Mouse (Mus musculus): ENCODE data around the gene Tubb2b.
"Not testable (repeated sequence)": the region's sequence is repeated elsewhere in the genome, so short reads cannot be mapped to it uniquely, and the experiment has no call there.

The Tubb2b gene

DNA sequence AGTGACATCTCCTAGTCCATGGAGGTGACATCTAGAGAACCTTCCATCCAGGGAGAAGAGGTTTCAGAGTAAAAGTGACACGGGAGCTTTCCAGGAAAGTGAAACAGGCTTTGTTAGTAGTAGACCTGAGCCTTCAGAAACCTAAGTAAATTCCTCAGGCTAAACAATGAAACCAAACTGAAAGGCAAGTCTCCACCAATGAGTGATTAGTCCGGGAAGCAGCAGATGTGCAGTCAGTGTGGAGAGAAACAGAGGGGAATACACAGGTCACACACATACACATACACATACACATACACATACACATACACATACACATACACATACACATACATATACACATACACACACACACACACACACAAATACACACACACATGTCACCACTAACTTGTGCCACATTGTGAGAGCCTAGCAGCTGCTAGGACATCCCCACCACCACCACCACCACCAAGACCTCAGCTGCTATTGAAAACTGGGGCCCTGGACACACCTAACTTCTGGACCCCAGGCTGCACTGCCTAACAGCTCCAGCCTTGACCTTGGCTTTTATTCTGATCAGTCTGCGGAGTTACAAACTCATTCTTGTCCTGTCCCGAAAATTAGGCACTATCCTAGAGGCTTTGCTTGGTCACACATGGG lies 21.1 kb downstream of the Tubb2b start:
- DNase-seq (ENCODE audit: low read depth, low spot score) = no peak

DNA sequence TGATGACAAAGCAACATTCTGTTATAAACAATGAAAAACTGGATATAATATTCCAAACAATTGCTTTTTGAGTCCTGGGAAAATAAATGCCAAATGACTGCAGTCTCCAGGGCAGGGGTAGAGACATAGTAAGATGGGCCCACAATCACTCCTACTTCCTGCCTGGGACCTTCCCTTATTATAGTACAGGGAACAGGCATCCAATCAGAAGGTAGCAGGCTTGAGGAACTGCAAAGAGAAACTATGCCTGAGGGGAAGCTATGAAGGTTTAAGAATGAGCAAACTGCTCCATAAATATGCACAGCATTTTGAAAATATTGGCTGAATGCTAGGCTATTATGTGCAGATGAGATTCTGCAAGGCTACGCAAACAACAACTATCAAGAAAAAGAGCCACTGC lies 23.3 kb downstream of the Tubb2b start:
- no peak for DNase-seq (ENCODE audit: low read depth, low spot score)

DNA sequence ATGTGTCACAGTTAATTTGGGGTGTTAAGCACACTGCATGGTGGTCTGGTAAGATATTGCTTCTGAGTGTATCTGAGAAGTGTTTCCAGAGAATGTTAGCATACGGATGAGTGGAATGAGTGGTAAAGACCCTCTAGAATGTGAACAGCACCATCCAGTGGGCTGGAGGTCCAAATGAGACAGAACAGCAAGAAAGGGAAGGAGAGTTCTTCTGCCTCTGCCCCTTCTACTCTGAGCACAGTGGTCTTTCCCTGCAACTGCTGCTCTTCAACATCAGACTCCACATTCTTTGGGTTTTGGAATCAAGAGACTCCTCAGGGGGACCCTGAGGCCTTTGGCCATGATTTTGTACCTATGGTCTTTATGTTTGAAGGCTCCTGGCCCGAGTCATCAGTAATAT lies 24.0 kb downstream of the Tubb2b start:
- DNase-seq (ENCODE audit: low read depth, low spot score) = no peak

DNA sequence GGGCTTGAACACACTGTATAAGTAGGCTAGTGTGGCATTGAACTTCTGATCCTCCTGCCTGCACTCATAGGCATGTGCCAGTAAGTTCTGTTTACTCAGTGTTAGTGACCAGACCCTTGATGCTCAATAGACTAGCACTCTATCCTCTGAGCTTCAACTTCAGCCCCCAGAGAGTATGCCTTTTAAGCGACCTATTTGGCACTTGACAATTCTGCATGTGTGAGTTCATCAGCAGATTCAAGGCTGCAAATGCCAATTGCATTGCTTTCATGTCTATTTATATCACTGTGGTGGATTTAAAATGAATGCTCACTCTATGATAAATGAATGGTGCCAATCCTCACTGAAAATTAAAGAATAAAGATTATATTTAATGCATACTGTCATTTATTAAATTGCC lies 24.9 kb downstream of the Tubb2b start:
- no peak for DNase-seq (ENCODE audit: low read depth, low spot score)

DNA sequence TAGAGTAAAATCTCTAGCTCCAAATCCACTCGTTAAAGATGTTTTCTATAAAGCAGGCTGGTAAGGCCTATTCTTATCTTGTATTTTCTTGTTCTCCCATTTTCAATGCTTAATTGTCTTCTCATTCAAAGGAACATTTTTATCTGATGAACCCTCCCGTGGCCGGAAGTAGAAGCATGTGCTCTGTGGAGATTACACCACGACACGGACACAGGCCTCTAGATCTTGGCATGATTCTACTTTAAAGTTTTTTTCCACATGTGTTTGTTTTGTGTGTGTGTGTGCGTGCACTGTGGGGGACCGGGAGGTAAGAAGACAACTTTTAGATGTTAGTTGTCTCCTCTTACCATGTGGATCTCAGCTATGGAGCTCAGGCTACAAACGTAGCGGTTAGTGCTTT lies 28.4 kb downstream of the Tubb2b start:
- no peak for DNase-seq (ENCODE audit: low read depth, low spot score)

DNA sequence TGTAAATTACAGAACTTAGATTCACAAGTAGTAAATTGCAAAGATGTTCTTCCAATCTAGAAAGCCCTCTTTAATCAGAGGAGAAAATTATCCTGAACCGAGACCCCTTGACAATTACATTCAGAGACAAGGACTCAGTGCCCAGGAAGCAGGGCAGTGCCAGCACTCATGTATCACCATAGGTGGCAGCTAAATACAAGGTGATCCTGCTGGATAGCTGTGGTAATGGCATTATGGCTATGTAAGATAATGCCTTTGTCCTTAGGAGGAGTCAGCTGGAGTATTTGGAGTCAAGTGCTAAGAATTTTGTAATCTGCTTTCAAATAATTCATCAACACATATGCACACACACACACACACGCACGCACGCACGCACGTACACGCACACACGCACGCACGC lies 29.0 kb downstream of the Tubb2b start:
- DNase-seq (ENCODE audit: low read depth, low spot score) = no peak

DNA sequence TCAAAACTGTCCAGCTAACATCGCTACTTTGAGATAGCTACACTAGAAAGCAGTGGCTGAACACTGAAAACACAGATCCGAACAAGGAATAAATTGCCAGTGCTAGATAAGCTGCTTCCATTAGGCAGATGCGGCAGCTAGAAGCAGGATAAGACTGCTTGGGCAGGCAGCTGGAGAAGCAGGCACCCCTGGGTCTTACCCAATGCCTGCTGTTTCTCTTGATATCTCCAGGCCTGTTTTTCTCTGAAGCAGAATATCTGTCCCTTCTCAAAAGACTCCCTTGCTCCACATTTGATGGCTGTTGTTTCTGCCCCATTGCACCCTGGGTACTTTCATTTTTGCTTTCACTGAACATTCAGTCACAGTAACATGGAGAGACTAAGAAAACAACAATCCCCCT lies 29.5 kb downstream of the Tubb2b start:
- DNase-seq (ENCODE audit: low read depth, low spot score) = no peak

DNA sequence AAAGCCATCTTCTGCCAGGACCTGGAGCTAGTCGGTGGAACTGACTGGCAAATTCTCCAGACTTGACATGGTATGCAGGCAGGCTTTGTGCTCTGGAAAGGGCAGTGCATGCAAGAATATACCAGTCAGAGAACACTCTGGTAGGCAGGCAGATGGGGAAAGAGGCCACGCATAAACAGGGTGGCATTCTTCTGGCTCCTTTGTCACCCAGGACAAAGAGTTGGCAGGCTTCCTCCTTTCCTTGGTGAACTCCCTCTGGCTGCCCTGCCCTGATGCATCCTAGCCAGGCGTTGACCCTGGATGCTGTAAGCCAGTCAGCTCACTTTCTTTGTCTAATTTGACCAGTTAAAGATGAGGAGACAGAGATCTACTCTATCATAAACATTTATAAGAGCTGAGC lies 33.2 kb downstream of the Tubb2b start:
- DNase-seq (ENCODE audit: low read depth, low spot score) = no peak

DNA sequence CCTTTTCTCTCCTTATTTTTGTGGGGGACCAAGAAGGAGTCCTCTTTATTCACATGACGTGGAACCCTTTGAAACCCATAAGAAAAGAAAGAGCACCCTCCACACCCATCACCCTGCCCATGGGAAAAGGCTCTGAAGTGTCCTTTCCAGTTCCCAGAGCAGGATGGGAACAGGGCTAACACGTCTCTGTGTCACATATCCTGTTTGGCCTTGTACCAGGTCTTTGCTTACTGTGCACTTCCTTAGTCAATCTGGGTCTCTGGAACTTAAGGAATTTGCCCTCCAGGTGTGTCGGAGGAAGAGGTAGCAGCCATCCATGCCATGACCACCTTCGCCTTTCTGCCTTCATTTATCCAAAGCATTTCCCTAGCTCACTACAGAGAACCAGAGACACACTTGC lies 33.8 kb downstream of the Tubb2b start:
- DNase-seq (ENCODE audit: low read depth, low spot score) = no peak

DNA sequence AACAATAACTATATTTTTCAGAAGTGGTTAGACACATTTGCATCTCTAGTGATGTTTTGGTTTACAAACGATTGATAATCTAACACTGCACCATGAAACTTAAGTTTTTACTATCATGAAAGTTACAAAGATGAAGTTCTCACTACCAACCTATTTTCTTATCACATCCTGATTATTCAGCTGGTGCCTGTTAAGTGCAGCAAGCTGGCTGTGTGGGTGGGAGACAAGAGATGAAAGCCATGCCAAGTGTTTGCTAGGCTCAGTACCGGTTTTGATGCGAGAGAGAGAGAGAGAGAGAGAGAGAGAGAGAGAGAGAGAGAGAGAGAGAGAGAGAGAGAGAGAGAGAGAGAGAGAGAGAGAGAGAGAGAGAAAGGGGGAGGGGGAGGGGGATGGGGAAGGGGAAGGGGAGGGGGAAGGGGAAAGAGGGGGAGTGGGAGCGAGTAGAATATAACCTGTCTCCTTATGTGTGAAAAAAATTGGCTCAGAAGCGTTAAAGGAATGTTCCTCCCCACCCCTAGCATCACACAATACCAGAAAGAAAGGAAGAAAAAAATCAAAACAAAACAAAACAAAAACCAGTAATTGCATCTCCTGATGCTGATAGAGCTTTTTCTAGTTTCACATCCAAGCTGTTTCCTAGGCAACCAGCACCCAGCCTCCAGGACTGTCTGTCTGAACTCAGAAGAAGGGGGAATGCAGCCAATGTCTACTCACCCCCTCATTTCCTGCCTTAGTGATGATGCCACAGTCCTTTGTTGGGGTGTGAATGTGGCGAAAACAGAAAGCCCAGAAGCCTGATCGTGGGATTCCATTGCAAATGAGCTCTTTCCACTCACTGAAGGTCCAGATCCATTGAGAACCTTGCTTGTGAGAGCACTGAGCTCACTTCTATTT lies 34.5 kb downstream of the Tubb2b start:
- peak; percentile 96 for DNase-seq (ENCODE audit: low read depth, low spot score)

DNA sequence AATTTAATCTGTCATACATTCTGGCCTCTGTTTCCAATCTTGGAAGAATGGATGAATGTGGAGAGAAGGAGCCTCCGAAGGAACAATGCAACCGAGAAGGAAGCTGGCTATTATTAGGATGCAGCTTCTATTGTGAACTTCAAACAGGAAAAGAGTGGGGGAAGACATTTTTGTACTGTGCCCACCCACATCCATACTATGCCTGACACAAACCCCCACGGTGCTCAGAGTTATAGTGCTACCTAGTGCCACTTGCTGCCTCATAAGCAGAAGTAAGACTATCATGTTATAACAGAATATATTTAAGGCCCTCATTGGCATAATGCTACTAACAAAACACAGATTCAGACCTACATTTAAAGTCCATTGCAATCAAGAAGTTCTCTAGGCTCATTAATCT lies 40.9 kb downstream of the Tubb2b start:
- no peak for DNase-seq (ENCODE audit: low read depth, low spot score)

DNA sequence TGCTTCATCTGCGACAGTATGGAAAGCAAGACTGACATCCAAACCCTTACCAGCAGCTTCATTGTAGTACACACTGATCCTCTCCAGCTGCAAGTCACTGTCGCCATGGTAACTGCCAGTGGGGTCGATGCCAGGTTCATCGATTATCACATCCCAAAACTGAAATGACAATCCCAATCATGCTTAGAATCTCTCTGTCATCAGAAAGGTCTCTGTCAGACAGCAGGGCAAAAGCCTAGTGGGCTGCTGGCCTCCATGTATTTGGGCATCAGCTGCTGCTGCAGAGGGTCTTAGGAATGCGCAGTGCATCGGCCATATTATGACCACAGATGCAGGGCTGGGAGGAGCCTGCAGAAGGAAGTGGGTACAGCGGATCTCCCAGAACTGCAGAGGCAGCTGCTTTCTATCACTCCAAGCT lies 41.4 kb downstream of the Tubb2b start:
- DNase-seq (ENCODE audit: low read depth, low spot score) = no peak

DNA sequence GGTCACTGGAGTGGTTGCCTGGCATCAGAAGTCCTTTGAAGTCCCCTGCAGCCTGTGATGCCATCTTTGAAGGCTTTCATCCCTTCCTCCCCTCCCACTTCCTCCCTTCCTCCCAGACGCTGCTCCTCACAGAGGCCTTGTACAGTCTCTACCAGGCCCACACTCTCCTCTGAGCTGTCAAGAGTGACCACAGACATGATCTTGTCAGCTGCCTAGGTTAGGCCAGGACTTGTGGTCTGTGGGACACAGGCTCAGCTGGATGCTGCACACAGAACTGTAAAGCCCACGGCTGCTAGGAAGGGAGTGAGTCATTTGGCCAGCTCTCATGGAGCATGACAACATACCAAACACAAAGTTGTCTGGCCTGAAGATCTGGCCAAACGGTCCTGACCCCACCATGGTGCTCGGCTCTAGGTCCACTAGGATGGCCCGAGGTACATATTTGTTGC lies 42.0 kb downstream of the Tubb2b start:
- DNase-seq (ENCODE audit: low read depth, low spot score) = not testable (repeated sequence)

DNA sequence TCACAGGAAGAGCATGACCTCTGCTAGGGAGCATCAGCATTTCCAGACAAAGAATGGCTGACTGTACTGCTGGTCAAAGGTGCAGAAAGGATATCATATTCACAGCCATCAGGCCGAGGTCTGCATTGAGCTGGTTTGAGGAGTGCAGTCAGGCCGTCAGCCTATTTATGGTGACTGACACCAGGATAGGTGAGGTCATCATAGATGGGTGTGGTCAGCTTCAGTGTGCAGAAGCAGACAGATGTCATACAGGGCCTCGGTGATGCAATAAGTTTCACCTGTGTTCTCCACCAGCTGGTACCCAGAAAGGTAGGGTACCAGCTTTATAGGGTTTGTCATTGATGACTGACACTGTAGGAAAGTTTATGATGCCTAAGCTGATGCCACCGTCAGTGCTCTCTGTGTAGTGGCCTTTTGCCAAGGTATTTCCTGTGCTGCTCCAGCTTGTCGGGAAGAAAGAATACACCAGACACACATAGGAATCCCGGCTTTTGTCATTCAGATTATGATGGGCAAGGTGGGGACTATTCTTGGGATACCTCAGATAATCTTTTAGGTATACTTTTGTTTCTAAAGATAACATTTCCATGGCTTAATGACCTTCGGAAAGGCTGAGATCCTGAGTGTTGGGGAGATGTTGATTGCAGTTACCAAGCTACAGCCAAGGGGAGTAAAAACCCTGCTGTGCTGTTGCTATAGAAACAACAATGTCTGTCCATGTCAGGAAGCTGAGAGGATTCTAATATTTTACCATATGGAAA lies 43.0 kb downstream of the Tubb2b start:
- DNase-seq (ENCODE audit: low read depth, low spot score) = no peak

DNA sequence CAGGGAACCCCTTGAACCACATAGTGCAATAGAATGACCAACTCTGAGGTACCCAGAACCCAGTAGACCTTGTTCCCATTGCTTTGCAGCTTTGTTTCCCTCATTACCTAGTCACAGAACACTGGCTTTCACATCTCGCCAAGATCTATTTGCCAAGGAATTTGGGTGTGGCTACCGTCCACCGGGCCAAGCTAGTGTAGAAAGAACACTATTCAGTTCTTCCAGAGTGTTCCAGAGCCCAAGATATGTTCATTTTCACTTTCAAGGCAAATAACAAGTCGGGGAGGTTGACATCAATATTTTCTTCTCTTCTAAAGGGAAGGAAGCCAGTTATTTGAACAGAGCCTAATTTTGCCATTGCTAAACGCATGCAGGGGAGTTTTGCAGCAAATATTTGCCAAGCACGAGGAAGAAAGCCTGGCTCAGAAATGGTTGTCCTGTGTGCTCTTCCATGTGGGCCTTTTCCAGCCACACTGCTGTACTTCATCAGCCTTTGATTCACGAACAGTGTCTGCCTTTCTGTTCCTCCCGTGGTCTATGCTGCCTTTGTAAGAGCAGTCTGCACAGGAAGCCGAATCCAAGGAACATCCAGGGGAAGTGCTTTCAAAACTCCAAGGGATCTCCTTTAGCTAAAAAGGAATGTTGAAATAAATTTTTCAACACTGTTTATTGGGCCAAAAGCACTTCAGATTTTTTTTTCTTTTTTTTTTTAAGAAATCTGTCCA lies 46.1 kb downstream of the Tubb2b start:
- DNase-seq (ENCODE audit: low read depth, low spot score) = no peak

DNA sequence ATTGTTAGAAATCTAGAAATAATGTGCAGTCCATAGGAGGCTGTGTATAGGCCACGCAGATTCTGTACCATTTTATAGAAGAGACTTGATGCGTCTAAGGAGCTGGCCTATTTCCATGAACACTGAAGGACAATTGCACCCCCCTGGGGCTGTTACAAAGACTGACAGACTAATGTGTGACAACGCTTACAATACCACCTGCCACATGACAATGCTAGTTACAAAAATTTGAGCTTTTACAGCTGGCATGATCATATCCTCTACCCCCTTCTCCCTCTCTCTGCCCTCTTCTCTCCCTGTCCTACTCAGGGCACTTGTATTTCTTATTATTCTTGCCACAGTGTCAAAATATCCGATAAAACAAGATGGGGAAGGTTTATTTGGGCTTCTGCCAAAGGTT lies 48.3 kb downstream of the Tubb2b start:
- no peak for DNase-seq (ENCODE audit: low read depth, low spot score)

DNA sequence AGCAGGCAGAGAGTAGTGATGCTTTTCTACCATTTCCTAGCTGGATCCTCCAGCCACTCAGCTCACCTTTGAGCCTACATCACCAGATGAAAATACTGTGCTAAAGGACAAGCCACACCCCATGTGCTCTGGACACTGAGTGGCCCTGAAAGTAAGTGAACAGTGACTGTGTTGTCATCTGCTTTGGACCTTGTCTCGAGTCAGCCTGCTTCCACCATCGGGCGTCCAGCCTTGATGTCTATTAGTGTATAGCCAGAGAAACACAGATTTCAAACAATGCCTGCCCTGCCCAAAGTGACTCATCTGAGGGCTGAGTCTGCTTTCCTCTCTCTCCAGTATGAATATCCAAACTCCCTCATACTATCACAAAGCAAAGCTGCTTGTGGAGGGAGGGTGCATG lies 50.5 kb downstream of the Tubb2b start:
- no peak for DNase-seq (ENCODE audit: low read depth, low spot score)

DNA sequence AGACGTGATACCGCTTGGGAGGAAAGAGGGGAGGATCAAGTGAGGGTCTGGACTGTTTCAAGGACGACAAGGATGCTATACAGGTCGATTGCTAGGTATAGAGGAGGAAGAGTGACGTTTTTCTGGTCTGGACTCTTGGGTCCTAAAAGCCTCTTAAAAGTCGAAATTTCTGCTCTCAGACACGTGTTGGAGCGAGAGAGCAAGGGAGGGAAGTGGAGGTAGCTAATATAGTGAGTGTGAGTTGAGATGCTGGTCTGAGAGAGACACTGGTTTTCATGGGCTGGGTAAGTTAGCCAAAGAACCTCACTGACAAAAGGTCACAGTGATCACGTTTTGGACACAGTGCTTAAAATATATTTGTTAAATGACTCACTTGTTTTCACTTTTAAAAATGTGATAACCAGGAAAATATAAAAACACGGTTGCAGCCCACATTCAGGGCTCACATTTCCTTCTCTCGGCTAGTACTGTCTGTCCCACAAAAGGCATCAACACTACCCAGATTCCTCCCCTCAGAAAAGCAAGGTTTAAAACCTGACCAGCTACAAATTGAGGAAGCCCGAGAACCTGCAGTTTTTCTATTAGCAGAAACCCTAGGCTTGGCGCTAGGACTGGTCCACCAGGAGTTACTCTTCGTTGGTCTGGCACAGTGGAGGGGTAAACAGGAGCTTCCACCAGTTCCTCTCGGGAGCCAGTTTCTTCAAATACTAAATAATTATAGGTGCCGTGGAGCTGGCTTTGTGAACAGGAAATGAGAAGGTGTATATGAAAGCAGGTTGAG lies 51.6 kb downstream of the Tubb2b start:
- no peak for DNase-seq (ENCODE audit: low read depth, low spot score)

DNA sequence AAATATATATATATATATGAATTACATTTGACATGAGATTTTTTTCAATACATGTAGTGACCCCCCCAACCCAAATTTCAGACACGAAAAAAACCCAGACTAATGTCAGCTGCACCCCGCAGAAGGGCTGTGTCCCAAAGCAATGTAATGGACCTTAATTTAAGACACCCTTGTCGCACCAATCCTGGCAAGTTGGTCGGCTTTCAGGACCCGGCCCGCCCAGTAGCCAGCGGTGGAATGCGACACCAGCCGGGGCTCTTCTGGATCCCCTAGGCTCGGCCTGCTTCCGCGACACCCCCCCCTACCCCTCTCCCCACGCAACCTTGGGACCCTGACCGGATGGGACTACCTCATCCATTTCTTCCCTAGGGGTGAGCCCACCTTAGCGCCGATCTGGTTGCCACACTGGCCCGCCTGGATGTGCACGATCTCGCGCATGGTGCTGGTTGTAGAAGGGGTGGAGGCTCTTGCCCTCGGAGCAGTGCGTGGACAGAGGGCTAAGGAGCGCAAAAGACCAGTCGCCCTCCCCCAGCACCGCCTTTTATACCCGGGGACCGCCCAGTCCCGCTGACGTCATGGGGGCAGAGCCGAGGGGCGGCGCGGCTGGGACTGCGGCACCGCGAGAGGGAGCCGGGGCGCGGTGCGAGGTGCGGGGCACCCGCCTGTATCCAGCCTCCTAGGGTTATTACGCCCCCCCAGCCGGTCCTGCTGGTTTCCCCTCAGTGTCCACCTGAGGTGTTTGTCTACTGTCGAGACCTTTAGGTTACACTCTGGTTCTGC lies 52.6 kb downstream of the Tubb2b start, which contains the start of gene Tubb2a:
Gene Tubb2a (minus strand): TSS at position 516 of the 780 bp plus-strand sequence.
- peak; percentile 67 for DNase-seq (ENCODE audit: low read depth, low spot score)
